Mouse (Mus musculus): Measurements from ENCODE around the gene Oas2. TPM values are rescaled to one million over a fixed set of nuclear protein-coding genes. Genes with fewer than 3 reads are reported as not detected.
"Not testable (repeated sequence)": the region's sequence is repeated elsewhere in the genome, so short reads cannot be mapped to it uniquely, and the experiment has no call there.

Oas2 gene
- polyA plus RNA-seq (2015; fragmentation: Nextera tagmentation; extraction: Ambion mirVana) = 0.44 and 0.51 TPM in 2 replicates

- Histone ChIP-seq H3K4me3 (ENCODE audit: low read length) (no peak within 1 kb of the TSS), H3K36me3 (ENCODE audit: insufficient read depth, low read length) (no peaks in the 10 kb centered on the region), H3K27ac (ENCODE audit: low read length) (no peak within 1 kb of the TSS), H3K4me1 (ENCODE audit: insufficient read depth, low read length) (no peaks in the 10 kb centered on the region), H3K9me3 (ENCODE audit: low read length) (no peaks in the 10 kb centered on the region), H3K27me3 (ENCODE audit: insufficient read depth, low read length) (no peaks in the 10 kb centered on the region), H3K9ac (replicated peaks; ENCODE audit: low read length) (no peak within 1 kb of the TSS), H3K4me2 (replicated peaks; ENCODE audit: low read depth, low read length) (no peak within 1 kb of the TSS)
- ATAC-seq (ENCODE audit: low FRiP score, low TSS enrichment) = no peak
- 39% methylated on average over 5 of the region's 5 CpGs for WGBS
These were observed at the start of gene Oas2 for GRCm38 (mm10) chr5:120749688-120750087. Gene Oas2, minus strand, starts transcription at chr5:120749853.

DNA sequence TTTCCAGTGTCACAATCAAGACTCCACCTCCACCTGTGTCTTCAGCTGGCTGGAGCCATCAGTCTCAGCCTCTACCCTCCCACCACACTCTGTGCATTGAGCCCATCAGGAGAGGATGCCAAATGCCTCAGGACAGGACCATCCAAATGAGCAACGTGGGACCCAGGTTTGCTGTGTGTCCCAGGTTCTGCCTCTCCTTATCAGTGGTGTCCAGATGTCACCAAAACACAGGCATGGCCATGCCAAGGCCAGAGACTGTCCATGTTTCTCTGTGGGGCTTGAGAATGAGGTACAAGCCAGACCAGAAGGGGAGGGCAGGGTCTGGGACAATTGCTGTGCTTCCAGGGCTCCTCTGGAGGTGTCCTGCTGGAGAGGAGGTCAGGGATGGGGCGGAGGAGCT is 49.3 kb upstream of the Oas2 start:
- not testable (repeated sequence) for H3K9me3 ChIP-seq (ENCODE audit: low read length); H3K36me3 ChIP-seq (ENCODE audit: insufficient read depth, low read length); H3K27ac ChIP-seq (ENCODE audit: low read length); H3K4me3 ChIP-seq (ENCODE audit: low read length); H3K4me2 ChIP-seq (replicated peaks; ENCODE audit: low read depth, low read length); H3K9ac ChIP-seq (replicated peaks; ENCODE audit: low read length); H3K27me3 ChIP-seq (ENCODE audit: insufficient read depth, low read length); ATAC-seq (ENCODE audit: low FRiP score, low TSS enrichment); H3K4me1 ChIP-seq (ENCODE audit: insufficient read depth, low read length)
- WGBS = 61% methylated on average over 2 of the region's 2 CpGs

DNA sequence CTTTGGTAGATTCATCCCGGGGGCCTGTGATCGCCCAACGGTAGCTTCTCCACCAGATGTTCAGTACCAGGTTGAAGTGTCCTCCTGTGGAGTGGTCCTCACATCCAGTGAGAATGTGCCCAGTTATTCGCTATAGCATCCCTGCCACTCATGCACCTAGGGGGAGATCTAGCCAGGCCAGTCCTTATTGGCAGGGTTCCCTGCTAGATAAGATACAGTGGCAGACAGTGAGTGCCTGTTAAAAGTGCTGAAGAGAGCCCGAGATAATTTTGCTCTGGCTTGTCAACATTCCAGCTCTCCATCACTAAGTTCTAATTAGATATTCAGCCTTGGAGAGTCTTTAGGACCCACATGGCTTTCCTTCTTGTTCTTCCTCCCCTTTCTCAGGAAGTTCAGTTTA is 48.5 kb upstream of the Oas2 start:
- not testable (repeated sequence) for H3K27me3 ChIP-seq (ENCODE audit: insufficient read depth, low read length); H3K9me3 ChIP-seq (ENCODE audit: low read length); H3K36me3 ChIP-seq (ENCODE audit: insufficient read depth, low read length); H3K4me2 ChIP-seq (replicated peaks; ENCODE audit: low read depth, low read length); H3K27ac ChIP-seq (ENCODE audit: low read length); H3K4me3 ChIP-seq (ENCODE audit: low read length); ATAC-seq (ENCODE audit: low FRiP score, low TSS enrichment); H3K4me1 ChIP-seq (ENCODE audit: insufficient read depth, low read length); H3K9ac ChIP-seq (replicated peaks; ENCODE audit: low read length)
- WGBS = 80% methylated on average over 5 of the region's 5 CpGs

GRCm38 (mm10) chr5:120795480-120796034 is 45.9 kb upstream of the Oas2 start, which contains the start of gene Oas1e:
Gene Oas1e, minus strand, starts transcription at chr5:120795530.
- not testable (repeated sequence) for H3K27ac ChIP-seq (ENCODE audit: low read length); H3K27me3 ChIP-seq (ENCODE audit: insufficient read depth, low read length); H3K4me3 ChIP-seq (ENCODE audit: low read length); H3K4me1 ChIP-seq (ENCODE audit: insufficient read depth, low read length); ATAC-seq (ENCODE audit: low FRiP score, low TSS enrichment); H3K9me3 ChIP-seq (ENCODE audit: low read length); H3K9ac ChIP-seq (replicated peaks; ENCODE audit: low read length); H3K36me3 ChIP-seq (ENCODE audit: insufficient read depth, low read length); H3K4me2 ChIP-seq (replicated peaks; ENCODE audit: low read depth, low read length)
- WGBS = 41% methylated on average over 9 of the region's 9 CpGs

- ATAC-seq (ENCODE audit: low FRiP score, low TSS enrichment) = no peak
- Histone ChIP-seq H3K27me3 (ENCODE audit: insufficient read depth, low read length) (no peaks in the 10 kb centered on the region), H3K27ac (ENCODE audit: low read length) (no peak overlapping the region), H3K4me1 (ENCODE audit: insufficient read depth, low read length) (no peaks in the 10 kb centered on the region), H3K4me2 (replicated peaks; ENCODE audit: low read depth, low read length) (no peak overlapping the region), H3K4me3 (ENCODE audit: low read length) (no peak overlapping the region), H3K9me3 (ENCODE audit: low read length) (no peaks in the 10 kb centered on the region), H3K9ac (replicated peaks; ENCODE audit: low read length) (no peak overlapping the region), H3K36me3 (ENCODE audit: insufficient read depth, low read length) (no peaks in the 10 kb centered on the region)
- WGBS = 36% methylated on average over 2 of the region's 2 CpGs
These were observed 43.4 kb upstream of the Oas2 start for GRCm38 (mm10) chr5:120793043-120793442.

GRCm38 (mm10) chr5:120787042-120787441 is 37.4 kb upstream of the Oas2 start:
- Histone ChIP-seq H3K9me3 (ENCODE audit: low read length) (no peaks in the 10 kb centered on the region), H3K36me3 (ENCODE audit: insufficient read depth, low read length) (no peaks in the 10 kb centered on the region), H3K4me3 (ENCODE audit: low read length) (no peak overlapping the region), H3K4me2 (replicated peaks; ENCODE audit: low read depth, low read length) (no peak overlapping the region), H3K9ac (replicated peaks; ENCODE audit: low read length) (no peak overlapping the region), H3K27me3 (ENCODE audit: insufficient read depth, low read length) (no peaks in the 10 kb centered on the region), H3K27ac (ENCODE audit: low read length) (no peak overlapping the region), H3K4me1 (ENCODE audit: insufficient read depth, low read length) (no peaks in the 10 kb centered on the region)
- 65% methylated on average over 3 of the region's 3 CpGs for WGBS
- no peak for ATAC-seq (ENCODE audit: low FRiP score, low TSS enrichment)

DNA sequence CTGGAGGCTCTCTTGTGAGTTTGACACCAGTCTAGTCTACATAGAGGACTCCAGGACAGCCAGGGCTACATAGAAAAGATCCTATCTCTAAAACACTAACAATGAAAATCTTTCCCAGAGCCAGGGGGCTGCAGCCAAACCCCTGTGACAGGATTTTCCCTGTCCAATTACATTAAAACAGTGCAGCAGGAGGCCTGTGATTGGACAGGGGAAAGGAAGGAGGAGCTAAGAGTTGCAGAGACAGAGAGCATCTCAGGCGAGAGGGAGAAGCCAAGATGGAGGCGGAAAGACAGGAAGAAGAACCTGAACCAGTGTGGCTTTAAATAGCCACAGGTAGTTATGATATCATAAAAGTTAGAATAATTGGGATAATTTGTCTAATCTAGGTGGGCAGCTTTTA is 32.8 kb upstream of the Oas2 start:
- Histone ChIP-seq H3K27me3 (ENCODE audit: insufficient read depth, low read length) (no peaks in the 10 kb centered on the region), H3K9ac (replicated peaks; ENCODE audit: low read length) (no peak overlapping the region), H3K4me2 (replicated peaks; ENCODE audit: low read depth, low read length) (no peak overlapping the region), H3K27ac (ENCODE audit: low read length) (no peak overlapping the region), H3K36me3 (ENCODE audit: insufficient read depth, low read length) (no peaks in the 10 kb centered on the region), H3K9me3 (ENCODE audit: low read length) (no peaks in the 10 kb centered on the region), H3K4me1 (ENCODE audit: insufficient read depth, low read length) (no peaks in the 10 kb centered on the region), H3K4me3 (ENCODE audit: low read length) (no peak overlapping the region)
- WGBS = 71% methylated on average over 2 of the region's 2 CpGs
- no peak for ATAC-seq (ENCODE audit: low FRiP score, low TSS enrichment)

- WGBS = 100% methylated on average over 1 of the region's 1 CpGs
- no peak for ATAC-seq (ENCODE audit: low FRiP score, low TSS enrichment)
- H3K27ac ChIP-seq (ENCODE audit: low read length) = no peak overlapping the region
- no peak overlapping the region for H3K4me3 ChIP-seq (ENCODE audit: low read length)
- no peak overlapping the region for H3K9ac ChIP-seq (replicated peaks; ENCODE audit: low read length)
- no peaks in the 10 kb centered on the region for H3K9me3 ChIP-seq (ENCODE audit: low read length)
- no peaks in the 10 kb centered on the region for H3K27me3 ChIP-seq (ENCODE audit: insufficient read depth, low read length)
- H3K4me2 ChIP-seq (replicated peaks; ENCODE audit: low read depth, low read length) = no peak overlapping the region
- H3K4me1 ChIP-seq (ENCODE audit: insufficient read depth, low read length) = no peaks in the 10 kb centered on the region
- H3K36me3 ChIP-seq (ENCODE audit: insufficient read depth, low read length) = no peaks in the 10 kb centered on the region
These were observed 32.0 kb upstream of the Oas2 start for GRCm38 (mm10) chr5:120781646-120782045.

DNA sequence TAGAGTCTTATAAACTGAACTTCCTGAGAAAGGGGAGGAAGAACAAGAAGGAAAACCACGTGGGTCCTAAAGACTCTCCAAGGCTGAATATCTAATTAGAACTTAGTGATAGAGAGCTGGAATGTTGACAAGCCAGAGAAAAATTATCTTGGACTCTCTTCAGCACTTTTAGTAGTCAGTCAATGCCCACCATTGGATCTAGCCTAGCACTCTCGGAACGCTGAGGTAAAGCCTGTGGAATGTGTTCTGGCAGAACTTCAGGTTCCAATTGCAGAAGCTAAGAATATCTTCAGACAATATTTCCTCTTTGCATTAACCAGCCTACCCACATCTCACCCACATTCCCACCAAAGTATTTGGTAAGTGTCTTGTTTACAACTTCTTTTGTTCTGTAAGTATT is 30.3 kb upstream of the Oas2 start:
- Histone ChIP-seq H3K27ac (ENCODE audit: low read length) (no peak overlapping the region), H3K9ac (replicated peaks; ENCODE audit: low read length) (no peak overlapping the region), H3K36me3 (ENCODE audit: insufficient read depth, low read length) (no peaks in the 10 kb centered on the region), H3K27me3 (ENCODE audit: insufficient read depth, low read length) (no peaks in the 10 kb centered on the region), H3K9me3 (ENCODE audit: low read length) (no peaks in the 10 kb centered on the region), H3K4me1 (ENCODE audit: insufficient read depth, low read length) (no peaks in the 10 kb centered on the region), H3K4me2 (replicated peaks; ENCODE audit: low read depth, low read length) (no peak overlapping the region), H3K4me3 (ENCODE audit: low read length) (no peak overlapping the region)
- 45% methylated on average over 3 of the region's 3 CpGs for WGBS
- no peak for ATAC-seq (ENCODE audit: low FRiP score, low TSS enrichment)

DNA sequence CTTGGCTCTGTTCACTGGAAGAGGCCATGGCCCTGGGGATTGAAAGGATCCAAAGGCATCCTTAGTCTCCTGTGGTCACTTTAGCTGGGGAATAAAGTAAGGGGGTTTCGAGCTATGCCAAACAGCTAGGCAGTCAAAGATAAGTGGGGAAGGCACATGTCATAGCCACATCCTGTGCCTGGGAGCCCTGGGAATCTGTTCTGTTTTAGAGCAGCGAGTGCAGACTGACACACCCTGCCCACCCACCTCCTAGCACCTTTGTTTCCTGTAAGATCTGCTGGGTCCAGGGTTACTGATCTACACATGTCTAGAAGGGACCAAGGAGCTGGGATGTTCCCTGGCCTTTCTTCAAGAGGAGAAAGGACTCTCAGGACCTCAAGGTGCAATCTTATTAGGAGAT is 29.3 kb upstream of the Oas2 start:
- Histone ChIP-seq H3K36me3 (ENCODE audit: insufficient read depth, low read length) (no peaks in the 10 kb centered on the region), H3K9ac (replicated peaks; ENCODE audit: low read length) (no peak overlapping the region), H3K4me1 (ENCODE audit: insufficient read depth, low read length) (no peaks in the 10 kb centered on the region), H3K4me2 (replicated peaks; ENCODE audit: low read depth, low read length) (no peak overlapping the region), H3K9me3 (ENCODE audit: low read length) (no peaks in the 10 kb centered on the region), H3K27ac (ENCODE audit: low read length) (no peak overlapping the region), H3K27me3 (ENCODE audit: insufficient read depth, low read length) (no peaks in the 10 kb centered on the region), H3K4me3 (ENCODE audit: low read length) (no peak overlapping the region)
- no peak for ATAC-seq (ENCODE audit: low FRiP score, low TSS enrichment)
- 75% methylated on average over 2 of the region's 2 CpGs for WGBS

All from kidney, embryonic 16.5 days (tissue).